Mouse (Mus musculus) central nervous system, embryonic 14 days (tissue): Measurements from ENCODE around the gene Gm28897. TPM values are rescaled to one million over a fixed set of nuclear protein-coding genes. Genes with fewer than 3 reads are reported as not detected.

ENCODE experiments used
- polyA plus RNA-seq: library from polyadenylated mRNA; depleted of rRNA; stranded (reverse); fragments of >200 nt; gene quantifications from 2 replicates; pipeline ENCODE4 v1.2.3, GENCODE M21; 2012; rRNA removed

Gm28897 gene
- polyA plus RNA-seq, result not detected in 2 replicates

DNA sequence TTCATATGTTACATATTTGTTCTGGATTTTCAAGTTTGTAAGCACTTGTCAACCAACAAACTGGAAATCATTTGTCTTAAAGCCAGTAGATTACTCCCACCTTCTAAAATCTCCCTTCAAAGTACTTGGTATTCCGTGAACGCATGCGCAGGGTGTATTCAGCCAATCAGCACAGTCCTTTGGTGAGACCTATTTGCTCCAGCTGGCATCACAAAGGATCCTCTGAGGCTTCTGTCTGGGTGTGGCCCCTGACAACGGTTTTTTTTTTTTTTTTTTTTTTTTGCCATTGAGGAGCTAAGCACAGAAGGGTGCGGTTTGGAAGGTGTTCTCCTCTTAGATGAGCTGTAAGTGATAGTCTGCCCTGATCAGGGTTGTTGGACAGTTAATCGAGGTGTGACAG is at the start of gene Gm28897:
Gm28897 (plus strand) TSS at position 301 of the 400 bp plus-strand sequence.

